Mouse (Mus musculus) R1 (cell line): ENCODE data around the gene Rnf213.

ENCODE experiments used
- DNase-seq: peaks from one replicate; pipeline ENCODE4 v3.0.0-alpha.2; 2018; ENCODE audit warnings: low read depth, low spot score

Gene Rnf213

DNA sequence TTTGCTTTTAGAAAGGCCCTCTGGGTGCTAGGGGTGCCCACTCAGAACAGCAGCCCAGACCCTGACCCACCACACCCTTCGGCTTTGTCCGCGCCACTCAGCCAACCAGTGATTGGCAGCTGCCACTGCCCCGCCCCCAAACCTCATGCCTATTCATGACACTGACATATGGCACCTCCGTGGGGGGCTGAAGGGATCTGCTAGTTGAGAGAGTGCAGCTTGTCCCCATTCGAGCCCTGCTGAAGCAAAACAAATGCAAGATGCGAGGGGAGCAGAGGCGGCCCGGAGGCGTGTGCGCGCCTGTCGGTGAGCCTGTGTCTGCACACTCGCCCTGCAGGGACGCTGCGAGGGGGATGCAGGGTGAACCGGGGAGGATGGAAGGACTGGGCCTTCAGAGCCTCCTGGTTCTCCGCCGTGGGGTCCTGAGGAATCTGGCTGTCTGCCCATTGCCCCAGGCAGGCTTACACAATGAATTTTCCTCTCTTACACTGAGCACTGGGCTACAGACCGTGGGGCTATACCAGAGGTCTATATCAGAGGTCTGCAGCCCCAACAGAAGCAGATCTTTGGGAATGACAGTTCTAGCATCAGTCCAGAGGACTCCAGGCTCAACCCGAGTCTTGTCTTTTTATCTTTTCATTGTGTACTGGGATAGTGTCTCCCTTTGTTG is 122.2 kb downstream of the Rnf213 start:
- peak; percentile 77 for DNase-seq

DNA sequence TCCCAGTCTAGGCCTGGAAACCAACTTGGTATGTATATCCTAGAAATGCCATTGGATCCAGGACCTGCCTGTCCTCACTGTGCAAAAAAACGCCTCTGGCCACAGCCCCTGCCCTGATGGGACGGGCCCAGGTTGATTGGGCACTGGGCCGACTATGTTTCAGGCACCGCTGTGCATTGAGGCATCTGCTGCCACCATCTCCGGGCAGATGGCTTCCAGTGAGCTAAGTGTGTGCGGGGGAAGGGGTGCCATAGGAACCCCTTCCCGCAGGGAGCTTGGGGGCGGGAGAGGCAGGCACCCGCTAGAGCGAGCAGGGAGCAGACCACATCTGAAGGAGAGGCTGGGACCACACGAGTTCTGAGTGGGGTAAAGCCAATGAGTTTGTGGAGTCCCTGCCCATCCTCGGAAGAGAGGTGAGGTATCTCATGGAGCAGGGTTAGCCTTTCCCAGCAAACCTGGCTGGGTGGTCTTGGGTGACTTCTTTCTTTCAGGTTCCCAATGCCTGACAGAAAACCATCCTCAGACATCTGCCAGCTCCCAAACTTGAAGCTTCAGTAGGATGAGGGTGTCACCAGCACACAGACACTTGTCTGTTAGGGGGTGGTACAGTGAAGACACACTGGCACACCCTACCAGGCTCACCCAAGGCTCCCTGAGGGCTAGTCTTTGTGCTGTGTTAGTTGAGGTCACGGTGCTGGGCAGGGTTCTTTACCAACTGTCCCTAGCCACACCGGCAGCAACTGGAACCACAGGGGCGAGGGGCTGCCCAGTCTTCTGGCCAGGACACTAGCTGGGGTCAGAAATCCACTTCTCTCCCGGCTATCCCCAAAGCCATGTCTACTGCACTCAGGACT is 123.2 kb downstream of the Rnf213 start:
- no peak for DNase-seq

DNA sequence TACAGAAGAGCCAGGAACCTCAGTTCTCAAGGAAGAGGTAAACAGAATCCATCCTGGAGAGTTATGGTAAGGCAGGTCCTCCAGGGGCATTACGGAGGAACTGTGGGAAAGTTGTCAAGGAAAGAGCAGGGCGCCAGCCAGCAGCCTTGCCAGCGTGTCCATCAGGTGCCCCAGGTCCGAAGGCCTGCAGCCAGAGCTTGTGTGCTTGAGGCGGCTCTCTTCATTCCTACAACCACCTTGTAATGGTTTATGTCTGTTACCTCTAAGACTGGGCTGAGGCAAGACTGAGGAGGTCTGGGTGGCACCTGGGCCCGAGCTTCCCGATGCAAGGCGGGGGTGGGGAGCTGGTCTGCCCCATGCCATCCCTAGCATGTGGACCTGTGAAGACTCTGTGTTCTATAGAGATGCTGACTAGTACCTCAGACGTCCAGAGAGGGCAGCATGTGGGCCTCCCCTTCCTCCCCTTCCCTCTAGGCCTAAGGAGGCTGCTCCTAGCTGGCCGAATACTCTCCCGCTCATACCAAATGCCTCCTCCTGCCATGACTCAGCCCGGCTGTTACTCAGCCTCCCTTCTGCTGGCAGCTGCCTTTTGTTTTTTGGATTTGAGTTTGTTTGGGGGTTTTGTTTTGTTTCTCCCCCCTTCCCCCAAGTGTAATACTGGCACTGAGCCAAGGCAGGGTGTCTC is 123.9 kb downstream of the Rnf213 start:
- peak; percentile 27 for DNase-seq

DNA sequence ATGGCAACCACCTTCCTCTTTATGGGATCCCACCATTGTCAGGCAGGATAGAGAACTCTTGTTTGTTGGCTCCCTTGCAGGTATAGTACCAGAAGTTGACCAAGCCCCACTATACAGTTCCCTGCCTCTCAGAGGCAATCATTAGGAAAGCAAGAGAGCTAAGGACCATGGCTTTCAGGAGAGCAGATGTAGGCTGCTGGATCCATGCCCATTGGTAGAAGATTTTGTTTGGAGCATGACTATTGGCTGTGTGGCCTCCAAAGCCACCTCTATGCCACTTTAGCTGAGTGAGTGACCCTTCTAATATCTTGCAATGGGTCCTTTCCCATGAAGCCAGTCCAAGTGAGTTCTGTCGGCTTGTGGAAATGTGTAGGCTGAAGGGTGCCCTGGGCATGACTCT is 126.5 kb downstream of the Rnf213 start:
- DNase-seq, result no peak

DNA sequence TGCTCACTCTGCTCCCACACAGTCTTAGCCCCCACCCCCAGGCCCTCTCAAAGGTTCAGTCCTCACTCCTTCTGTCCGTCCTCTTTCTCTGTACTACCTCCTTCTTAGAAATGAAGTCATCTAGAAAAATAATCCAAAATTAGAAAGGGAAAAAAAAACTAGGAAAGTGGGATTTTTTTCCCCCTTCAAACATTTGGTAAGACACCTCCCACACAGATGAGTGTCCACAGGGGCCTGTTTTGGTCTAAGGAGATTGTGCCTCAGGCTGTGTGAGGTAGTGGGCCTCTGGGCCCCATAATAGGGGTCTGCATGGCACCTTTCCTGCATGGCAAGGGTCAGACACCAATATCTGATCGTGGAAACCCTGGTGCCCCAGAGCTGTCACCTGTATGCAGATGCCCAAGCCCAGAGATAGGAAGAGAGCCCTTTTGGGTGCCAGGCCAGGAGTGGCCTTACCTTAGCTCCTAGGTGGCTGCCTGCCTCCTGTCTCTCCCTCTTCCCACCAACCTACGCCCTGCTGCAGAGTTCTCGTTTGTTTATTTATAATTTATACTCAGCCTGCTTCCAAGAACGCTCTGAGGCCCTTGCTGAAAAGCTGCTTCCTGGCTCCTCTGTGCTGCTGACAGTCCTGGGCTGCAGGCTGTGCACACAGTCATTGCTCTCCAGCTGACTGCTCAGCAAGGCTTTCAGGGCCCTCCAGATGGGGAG is 127.3 kb downstream of the Rnf213 start:
- DNase-seq, result no peak

DNA sequence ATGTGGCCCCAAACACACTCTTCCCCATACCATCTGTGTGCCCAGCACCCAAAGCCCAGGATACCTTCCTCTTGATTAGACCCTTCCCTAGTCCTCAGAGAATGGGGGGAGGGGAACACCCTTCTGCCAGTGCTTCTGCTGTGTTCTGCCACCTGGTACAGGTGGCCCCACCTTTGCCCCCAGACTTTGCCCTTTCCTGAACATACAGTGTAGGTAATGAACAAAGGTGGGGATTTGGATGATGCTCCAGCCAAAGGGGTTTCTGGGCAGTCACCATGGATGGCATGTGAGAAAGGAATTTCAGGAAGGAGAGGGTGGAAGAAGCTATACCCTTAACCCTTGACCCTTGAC is 127.8 kb downstream of the Rnf213 start:
- DNase-seq, result no peak

DNA sequence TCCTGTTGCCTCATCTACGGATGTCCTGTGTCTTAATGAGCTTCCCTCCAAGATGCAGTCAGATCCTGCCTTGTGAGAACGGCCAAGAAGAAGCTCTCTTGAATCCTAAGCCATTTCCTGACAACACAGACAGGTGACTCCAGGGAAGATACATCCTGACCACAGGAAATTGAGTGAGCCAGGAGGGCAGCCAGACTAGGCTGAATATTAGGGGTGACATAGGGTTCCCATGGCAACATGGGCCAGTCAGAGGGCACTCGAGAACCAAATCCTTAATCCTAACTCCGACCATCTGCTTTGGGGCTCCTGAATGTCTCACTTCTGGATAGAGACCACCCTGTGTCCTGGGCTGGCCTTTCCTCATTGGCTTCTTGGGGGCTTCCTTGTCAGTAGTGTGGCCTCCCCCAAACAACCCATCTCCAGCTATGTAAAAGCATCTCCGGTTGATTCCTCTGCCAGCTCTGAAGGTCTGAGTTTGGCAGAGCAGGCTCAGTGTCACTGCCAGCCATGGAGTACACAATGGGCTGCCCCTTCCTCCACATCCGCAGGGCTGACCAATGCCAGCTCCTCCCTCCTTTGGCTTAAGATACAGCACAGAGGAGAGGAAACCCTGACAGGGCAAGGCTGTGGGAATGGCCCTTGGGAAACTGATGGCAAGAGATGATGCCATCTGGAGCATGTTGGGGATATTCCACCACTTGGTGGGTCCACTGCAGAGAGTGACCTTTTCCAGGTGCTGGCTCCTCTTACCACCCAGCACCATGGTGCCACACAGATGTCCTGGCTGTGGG is 129.2 kb downstream of the Rnf213 start:
- no peak for DNase-seq

DNA sequence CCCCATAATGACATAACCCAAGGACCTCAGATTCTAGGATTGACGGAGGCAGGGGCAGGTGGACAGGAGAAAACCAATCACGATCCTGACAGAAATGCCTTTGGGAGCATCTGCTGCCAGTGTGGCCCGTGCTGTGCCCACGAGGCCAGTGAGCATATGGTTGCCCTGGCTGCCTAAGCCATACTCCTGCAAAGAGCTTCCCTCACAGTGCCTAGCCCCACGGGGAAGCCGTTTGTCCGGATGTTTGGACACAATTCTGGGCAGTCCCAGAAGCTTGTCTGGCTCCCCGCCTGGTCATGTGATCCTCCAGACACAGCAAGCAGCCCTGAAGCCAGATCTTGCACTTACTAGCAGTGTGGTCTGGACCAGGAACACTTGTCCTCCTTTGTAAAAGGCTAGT is 129.9 kb downstream of the Rnf213 start:
- DNase-seq, result no peak

DNA sequence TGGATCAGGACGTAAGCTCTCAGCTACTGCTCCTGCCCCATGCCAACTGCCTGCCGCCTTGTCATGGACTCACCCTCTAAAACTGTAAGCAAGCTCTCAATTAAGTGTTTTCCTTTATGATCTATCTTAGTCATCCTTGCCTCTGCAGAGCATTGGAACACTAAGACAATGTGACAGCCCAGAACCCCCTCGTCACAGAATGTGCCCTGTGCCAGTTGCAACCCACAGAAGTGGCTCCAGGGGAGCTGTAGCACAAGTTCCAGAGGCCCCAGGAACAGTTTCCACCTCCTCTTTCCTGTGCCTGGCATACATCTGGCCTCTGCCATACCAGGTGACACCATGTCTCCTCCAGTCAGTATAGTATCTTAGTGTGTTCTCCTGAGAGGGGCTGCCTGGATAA is 130.5 kb downstream of the Rnf213 start:
- no peak for DNase-seq

DNA sequence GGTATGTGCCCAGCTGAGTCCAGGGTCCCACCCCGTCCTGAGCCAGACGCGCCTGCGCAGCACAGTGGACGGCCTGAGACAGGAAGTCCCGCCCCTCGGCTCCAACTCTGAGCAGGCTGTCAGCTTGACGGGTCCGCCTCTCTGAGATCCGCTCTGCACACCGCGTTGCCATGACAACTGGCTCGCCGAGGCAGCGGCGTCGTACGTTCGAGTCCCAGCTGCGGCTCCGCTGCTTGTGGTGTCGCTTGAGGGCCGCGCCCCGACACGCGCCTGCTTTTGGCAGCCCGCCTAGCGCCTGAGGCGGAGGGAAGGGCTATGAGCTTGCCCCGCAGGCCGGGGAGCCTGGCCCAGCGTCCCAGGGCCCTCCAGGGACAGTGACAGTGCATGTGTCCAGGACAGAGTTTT is 131.6 kb downstream of the Rnf213 start:
- peak; percentile 96 for DNase-seq

DNA sequence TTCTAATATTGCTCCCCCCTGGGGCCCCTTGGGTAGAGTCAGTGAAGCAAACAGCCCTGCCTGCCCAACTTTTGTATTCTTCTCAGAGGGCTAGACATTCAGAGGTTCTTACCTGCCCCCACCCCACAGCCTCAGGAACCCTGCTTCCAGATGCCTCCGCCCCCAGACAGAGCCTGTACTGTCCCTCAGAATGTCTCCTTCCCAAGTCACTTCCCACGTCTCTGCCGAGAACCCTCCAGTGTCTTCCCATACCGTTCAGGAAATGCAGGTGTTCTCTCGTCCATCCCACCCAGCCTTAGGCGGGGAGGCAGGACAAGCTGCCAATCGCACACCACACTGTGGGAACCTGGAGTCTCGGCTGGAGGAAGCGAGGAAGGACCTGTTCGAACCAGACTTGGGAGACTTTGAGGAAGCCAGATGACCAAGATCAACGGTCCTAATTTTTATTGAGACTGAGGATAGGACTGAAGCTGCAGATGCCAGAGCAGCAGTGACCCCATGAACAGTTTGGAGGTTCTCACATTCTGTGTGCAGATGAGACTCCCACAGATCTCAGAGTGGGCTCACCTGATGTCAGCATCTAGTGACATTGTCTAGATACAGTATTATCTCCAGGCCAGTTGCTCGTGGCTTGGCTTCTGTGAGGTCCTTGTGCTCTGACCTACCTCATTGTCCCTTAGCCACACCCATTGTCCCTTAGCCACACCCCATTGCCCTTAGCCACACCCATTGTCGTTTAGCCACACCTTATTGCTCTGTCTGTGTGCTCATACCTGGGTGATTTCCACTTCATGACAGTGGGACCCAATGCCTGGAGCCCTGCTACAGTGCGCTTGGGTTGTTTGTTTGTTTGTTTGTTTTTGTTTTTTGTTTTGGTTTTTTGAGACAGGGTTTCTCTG is 133.4 kb downstream of the Rnf213 start:
- DNase-seq, result peak; percentile 67

DNA sequence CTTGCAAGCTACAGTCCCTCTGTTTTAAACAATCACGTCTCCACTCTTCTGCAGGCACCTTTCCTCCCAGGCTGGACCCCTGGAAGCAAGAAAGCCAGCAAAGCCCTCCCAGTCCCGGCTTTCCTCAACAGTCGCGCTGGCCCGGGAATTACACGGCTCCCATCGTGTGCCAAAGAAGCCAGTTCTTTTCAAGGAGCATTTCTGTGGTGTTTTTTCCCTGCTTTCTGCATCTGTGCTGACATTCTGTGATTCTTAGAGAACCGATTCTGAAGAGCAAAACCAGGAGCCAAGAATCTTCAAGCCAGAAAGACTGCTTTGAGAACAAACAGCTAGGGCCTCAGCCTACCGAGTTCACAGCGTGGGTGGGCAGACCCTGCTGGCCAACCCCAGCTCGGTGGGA is 136.0 kb downstream of the Rnf213 start:
- DNase-seq, result no peak

DNA sequence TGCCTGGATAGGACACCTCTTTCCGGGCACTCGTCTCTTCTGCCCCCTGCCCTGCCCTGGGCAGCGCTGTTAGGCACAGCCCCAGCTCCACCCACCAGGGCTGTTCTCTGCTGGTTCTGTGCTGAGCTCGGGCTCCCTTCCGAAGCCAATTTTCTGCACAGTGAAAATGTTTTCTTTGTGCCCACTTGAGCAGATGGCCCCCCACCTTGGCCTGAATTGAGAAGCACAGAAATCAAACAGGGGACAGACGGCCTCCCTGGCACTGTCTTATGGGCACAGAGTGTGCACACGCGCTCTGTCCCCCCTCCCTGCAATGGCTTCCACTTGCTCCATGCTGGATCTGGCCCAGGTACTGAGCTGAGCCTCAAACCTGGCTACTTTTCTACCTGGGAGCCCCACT is 139.6 kb downstream of the Rnf213 start:
- DNase-seq, result no peak

DNA sequence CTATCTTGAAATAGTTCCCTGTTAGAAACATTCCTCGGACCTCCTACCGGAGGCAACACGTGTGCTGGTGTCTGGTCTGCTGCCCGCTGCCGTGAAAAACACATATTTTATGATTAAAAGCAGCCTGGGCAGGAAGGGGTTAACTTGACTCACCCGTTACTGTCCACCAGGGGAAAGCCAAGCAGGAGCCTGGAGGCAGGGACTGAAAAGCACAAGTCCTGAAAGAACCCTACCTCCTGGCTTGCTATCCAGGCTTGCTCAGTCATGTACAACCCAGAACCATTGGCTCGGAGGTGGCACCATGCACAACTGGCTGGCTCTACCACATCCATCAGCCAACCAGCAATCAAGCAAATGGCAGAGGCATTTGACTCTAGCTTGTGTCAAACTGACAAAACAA is 140.8 kb downstream of the Rnf213 start:
- no peak for DNase-seq
